Mouse (Mus musculus) ovary, postnatal 36 days (tissue): ENCODE measurements around the gene Usp51.
A peak's percentile ranks its signal among the peaks of the same experiment; 100 is the strongest.
"Not testable (repeated sequence)": the region's sequence is repeated elsewhere in the genome, so short reads cannot be mapped to it uniquely, and the experiment has no call there.

Experiments
- DNase-seq: peaks from one replicate; pipeline ENCODE4 v3.0.0; 2022; ENCODE audit warnings: low spot score, mixed read lengths

Usp51 gene

GRCm38 (mm10) chrX:153006387-153006841 is at the start of gene Usp51:
Gene Usp51, plus strand, starts transcription at chrX:153006469.
- peak; percentile 45 for DNase-seq

GRCm38 (mm10) chrX:152969606-152970005 is 36.7 kb upstream of the Usp51 start:
- DNase-seq, result no peak

DNA sequence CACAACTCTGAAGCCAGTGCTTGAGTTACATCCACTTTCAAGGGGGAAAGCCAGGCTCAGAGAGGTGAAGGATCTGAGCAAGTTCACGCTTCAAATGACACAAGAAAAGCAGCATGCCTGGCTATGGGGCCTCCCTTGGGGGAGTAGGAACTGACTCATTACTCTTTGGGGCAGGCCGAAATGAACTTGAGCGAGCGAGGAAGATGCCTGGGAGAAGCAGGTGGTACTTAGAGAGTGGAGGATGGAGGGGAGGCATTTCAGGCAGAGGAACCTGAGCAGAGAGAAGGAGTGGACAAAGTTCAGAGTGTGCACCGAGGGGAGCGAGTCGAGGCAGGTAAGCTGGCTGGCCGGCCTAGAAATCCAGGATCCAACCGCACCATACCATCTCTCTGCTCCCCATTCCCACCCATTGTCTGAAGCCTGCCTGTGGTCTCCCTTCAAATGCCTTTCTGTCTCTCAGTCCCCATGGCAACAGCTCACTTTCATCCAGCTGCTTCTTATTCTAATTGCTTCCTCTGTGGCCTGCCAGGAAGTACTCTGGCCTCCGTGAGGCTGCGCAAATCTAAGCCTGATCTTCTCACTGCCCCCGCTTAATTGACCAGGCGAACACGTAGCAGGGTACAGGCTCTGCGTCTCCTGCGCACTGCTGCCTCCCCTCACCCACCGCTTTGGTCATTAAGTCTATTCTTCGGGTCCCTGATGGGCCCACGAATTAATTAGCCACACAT is 32.6 kb upstream of the Usp51 start:
- not testable (repeated sequence) for DNase-seq

- peak; percentile 29 for DNase-seq
These were observed 32.0 kb upstream of the Usp51 start for GRCm38 (mm10) chrX:152974204-152974661.

- DNase-seq, result no peak
These were observed 29.7 kb upstream of the Usp51 start for GRCm38 (mm10) chrX:152976538-152976937.

- DNase-seq, result no peak
These were observed 21.3 kb upstream of the Usp51 start for GRCm38 (mm10) chrX:152985009-152985408.

DNA sequence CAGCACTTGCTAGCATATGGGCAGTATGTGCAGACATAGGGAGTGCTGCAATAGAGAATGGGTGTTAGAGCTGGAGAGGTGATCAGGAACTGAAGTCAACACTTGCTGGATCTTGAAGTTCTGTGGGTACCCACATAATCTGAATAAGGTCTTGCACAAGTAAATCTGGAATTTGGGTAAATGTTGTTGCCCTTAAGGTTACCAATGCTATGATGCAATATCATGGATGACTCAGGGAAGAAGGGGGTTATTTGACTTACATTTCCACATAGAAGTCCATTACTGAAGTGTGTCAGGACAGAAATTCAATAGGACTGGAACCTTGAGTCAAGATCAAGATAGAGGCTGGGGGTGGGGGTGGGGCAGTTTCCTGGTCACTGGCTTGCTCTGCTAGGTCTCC is 16.4 kb upstream of the Usp51 start:
- not testable (repeated sequence) for DNase-seq

- DNase-seq, result not testable (repeated sequence)
These were observed 10.2 kb upstream of the Usp51 start for GRCm38 (mm10) chrX:152996105-152996504.

DNA sequence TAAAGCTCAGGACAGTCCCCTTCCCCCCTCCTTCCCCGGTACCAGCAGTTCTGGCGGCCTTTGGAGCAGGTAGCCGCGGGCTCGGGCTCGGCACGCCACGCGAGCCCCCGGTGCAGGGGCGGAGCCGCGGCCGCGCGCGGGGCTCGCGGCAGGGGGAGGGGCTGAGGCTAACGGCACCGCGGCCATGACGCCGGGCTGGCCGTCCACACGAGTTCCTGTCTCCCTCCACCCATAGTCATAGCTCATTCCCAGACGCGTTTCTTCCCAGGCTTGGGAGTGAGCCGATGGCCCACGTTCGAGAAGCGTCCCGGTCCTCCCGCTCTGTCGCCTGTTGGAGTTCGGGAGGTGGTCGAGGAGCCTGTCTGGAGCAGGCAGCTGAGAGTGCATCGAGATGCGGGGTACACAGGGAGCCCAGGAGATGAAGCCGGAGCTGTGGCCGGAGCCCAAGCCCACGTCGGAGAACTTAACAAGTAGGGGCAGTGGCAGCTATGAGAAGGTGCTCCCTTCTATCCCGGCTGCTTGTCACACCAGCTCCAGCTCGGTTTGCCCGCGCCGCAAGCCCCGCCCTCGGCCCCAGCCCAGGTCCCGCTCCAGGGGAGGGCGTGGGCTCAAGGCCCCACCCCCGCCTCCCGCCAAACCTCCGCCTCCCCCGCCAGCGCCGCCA is 884 bp downstream of the Usp51 start:
- DNase-seq, result peak; percentile 61

GRCm38 (mm10) chrX:153007685-153008047 is 1.4 kb downstream of the Usp51 start:
- no peak for DNase-seq

DNA sequence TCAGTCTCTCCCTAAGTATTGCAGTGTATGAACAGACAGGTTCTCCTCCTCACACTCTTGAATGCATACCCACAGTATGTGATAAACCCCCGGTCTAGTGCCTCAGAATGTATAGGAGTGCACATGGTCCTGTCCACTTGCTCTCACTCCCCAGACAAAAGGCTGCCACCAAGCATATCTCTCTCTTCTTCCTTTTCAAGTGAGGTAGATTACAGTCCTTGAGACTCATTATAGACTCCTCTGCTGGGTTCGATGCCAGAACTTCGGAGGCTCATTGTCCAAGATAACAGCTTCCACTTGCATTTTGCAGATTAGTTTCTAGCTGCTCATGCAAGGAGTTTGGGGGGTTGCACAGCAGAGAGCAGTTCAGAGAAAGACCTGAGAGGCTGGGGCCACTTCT is 19.0 kb downstream of the Usp51 start:
- DNase-seq, result not testable (repeated sequence)

DNA sequence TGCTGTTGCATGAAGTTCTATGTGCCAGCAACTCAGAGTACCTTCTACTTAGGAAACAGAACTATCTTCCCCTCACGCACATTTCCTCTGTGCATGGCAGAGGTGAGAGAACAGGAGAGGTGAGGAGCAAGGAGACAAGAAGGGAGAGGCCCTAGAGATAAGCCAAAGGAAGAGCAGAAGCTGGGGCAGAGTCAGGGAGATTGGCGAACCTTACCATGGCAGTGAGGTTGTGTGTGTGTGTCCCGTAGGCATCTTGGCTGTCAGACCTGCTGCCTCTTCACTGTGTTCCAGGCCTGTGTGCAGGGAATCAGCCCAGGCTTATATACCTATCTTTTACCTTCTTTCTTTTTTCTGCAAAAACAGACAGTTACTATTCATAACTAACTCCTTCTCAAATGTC is 19.4 kb downstream of the Usp51 start:
- DNase-seq, result not testable (repeated sequence)

GRCm38 (mm10) chrX:153031547-153031946 is 25.3 kb downstream of the Usp51 start:
- not testable (repeated sequence) for DNase-seq

- peak; percentile 79 for DNase-seq
These were observed 31.1 kb downstream of the Usp51 start, which contains the start of gene Mageh1 for GRCm38 (mm10) chrX:153037087-153037971. Gene Mageh1, minus strand, starts transcription at chrX:153037575.

GRCm38 (mm10) chrX:153037972-153038744 is 31.9 kb downstream of the Usp51 start:
- DNase-seq, result not testable (repeated sequence)
